Mouse (Mus musculus) hindbrain, embryonic 12.5 days (tissue): Measurements from ENCODE around the gene Ugt1a10. TPM values are rescaled to one million over a fixed set of nuclear protein-coding genes. Genes with fewer than 3 reads are reported as not detected.
A peak's percentile ranks its signal among the peaks of the same experiment; 100 is the strongest.

Experiments used
- ATAC-seq: fragments of 200-750 bp; cut with Nextera tagmentation; 2 replicates; pipeline ENCODE4 v1.8.0; 2017; ENCODE audit warnings: moderate TSS enrichment; ENCODE audit not compliant: low FRiP score
- H3K27ac ChIP-seq: fragments of 300-500 bp; sonication (generic); 2 replicates; pipeline ENCODE4 v1.5.1; 2016; ENCODE audit warnings: mild to moderate bottlenecking
- H3K27me3 ChIP-seq: fragments of 300-500 bp; sonication (generic); 2 replicates; pipeline ENCODE4 v1.6.1; 2016; ENCODE audit warnings: mild to moderate bottlenecking
- H3K36me3 ChIP-seq: fragments of 300-500 bp; sonication (generic); 2 replicates; pipeline ENCODE4 v1.6.1; 2016; ENCODE audit warnings: mild to moderate bottlenecking
- H3K4me1 ChIP-seq: fragments of 300-500 bp; sonication (generic); 2 replicates; pipeline ENCODE4 v1.6.1; 2016
- H3K4me2 ChIP-seq: fragments of 300-500 bp; sonication (generic); replicated peaks from 2 replicates; pipeline ENCODE4 v1.6.1; 2016; ENCODE audit warnings: mild to moderate bottlenecking
- H3K4me3 ChIP-seq: fragments of 300-500 bp; sonication (generic); 2 replicates; pipeline ENCODE4 v1.5.1; 2016; ENCODE audit warnings: mild to moderate bottlenecking
- H3K9ac ChIP-seq: fragments of 300-500 bp; sonication (generic); 2 replicates; pipeline ENCODE4 v1.6.1; 2016; ENCODE audit warnings: mild to moderate bottlenecking, moderate library complexity
- H3K9me3 ChIP-seq: fragments of 300-500 bp; sonication (generic); replicated peaks from 2 replicates; pipeline ENCODE4 v1.6.1; 2016; ENCODE audit warnings: mild to moderate bottlenecking
- WGBS: fragments of 180-500 bp; shearing (Covaris S2); methylation state at CpG from one replicate; pipeline ENCODE4 v1.1.7; 2016; 5-methylcytosine and 5-hydroxymethylcytosine counted together
- polyA plus RNA-seq: library from polyadenylated mRNA; unstranded; fragments of >200 nt; fragmentation: Nextera tagmentation; extraction: Ambion mirVana; gene quantifications from 2 replicates; pipeline ENCODE4 v1.2.1, GENCODE M21; 2016

Gene Ugt1a10
- polyA plus RNA-seq, 1 experiment from 2014 or later, result not detected

GRCm38 (mm10) chr1:88213061-88213460 is 157.9 kb downstream of the Ugt1a10 start:
- no peak overlapping the region for H3K9ac ChIP-seq
- 78% methylated on average over 1 of the region's 1 CpGs for WGBS
- no peaks in the 10 kb centered on the region for H3K36me3 ChIP-seq
- no peak overlapping the region for H3K4me2 ChIP-seq
- H3K4me1 ChIP-seq, result no peaks in the 10 kb centered on the region
- ATAC-seq, result 0 out of 2 replicates have a peak, but pooled peaks have one; percentile 3
- no peak overlapping the region for H3K27ac ChIP-seq
- H3K9me3 ChIP-seq, result peaks cover 61% of the 10 kb centered on the region
- H3K4me3 ChIP-seq, result no peak overlapping the region
- H3K27me3 ChIP-seq, result no peaks in the 10 kb centered on the region

DNA sequence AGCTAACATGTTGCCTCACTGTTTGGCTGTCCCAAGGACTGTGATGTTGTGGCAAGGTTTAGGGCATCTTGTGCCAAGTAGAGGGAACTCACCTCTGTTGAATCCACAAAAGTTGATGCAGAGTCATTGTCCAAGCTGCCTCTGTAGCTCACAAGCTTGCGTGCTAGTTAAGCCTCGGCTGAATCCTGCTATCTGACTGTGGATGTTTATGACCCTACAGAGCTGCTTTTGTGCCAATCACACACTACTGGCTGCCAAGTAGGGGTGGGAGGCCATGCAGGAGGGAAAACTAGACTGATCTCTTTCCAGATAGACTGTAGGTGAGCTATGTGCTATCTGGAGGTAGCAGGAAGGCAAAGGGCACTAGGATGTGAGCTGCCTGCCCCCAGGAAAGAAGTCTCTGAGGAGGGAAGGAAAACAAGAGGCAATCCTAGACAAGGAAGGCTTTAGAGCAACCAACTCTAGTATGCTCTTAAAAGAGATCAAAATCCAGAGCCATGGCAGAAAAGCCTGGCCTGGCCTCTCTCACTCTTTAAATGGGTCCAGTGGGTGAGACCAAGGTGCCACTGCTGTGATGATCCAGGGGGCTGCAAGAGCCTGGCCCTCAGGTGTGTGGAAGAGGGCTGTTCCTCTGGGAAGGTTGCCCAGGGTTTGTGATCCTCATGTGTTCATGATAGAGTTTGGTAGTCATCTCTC is 158.7 kb downstream of the Ugt1a10 start:
- Histone ChIP-seq H3K9me3 (peaks cover 61% of the 10 kb centered on the region), H3K36me3 (no peaks in the 10 kb centered on the region), H3K4me1 (no peaks in the 10 kb centered on the region), H3K4me2 (no peak overlapping the region), H3K27me3 (no peaks in the 10 kb centered on the region), H3K4me3 (no peak overlapping the region), H3K27ac (no peak overlapping the region), H3K9ac (no peak overlapping the region)
- WGBS, result 86% methylated on average over 2 of the region's 2 CpGs
- no peak for ATAC-seq

DNA sequence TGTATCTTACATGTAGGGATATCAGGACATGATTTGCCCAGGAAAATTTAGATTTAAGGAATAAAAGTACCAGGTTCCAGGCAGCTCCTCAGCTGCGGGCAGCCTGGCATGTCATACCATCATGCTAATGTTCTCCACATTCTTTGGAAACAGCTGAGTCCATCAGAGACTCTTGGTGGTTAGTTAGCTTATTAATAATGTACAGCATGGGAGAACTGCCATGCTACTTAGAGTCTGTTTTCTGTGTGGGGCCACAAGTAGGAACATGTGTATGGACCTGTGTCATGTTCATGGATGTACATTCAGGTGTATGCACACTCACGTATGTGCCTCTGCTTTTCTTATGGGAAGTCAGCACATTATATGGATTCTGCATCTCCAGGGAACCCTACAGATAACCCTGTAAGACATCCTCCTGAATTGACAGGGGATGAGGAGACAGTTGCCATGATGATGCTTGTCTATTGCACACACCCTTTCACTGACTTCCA is 159.3 kb downstream of the Ugt1a10 start:
- Histone ChIP-seq H3K4me3 (no peak overlapping the region), H3K4me1 (no peaks in the 10 kb centered on the region), H3K9ac (no peak overlapping the region), H3K4me2 (no peak overlapping the region), H3K27me3 (no peaks in the 10 kb centered on the region), H3K27ac (no peak overlapping the region), H3K36me3 (no peaks in the 10 kb centered on the region), H3K9me3 (peaks cover 61% of the 10 kb centered on the region)
- ATAC-seq, result no peak
- WGBS, result 81% methylated on average over 2 of the region's 2 CpGs

DNA sequence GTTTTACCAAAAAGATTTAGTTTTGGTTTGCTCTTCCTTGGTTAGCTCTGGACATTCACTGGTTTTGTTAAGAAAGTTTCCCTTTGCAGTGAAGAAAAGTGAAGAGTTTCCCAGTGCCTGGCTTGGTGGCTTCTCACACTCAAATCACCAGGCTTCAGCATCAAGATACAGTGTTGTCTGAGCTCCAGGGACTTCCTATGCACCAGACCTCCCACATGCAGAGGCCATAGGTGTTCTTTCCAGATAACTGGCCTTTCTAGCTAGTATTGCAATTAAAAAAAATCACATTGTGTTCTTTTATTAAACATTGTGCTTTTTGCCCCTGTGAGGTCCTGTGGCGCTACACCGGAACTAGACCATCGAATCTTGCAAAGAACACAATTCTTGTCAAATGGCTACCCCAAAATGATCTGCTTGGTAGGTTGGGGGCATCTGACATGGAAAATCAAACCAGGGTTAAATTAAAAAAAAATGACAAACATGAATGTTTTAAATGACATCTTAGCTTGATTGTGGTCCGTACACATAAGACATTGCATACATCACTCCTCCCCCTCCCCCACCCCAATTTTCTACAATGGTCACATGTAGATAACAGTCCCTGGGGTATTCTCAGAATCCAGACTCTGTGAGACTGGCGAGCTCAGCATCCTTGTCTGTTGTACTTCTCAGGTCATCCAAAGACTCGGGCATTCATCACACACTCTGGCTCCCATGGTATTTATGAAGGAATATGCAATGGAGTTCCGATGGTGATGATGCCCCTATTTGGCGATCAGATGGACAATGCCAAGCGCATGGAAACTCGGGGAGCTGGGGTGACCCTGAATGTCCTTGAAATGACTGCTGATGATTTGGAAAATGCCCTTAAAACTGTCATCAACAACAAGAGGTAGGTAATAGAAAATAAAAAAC is 160.5 kb downstream of the Ugt1a10 start:
- no peak for ATAC-seq
- H3K4me2 ChIP-seq, result no peak overlapping the region
- H3K36me3 ChIP-seq, result no peaks in the 10 kb centered on the region
- H3K4me1 ChIP-seq, result no peaks in the 10 kb centered on the region
- no peak overlapping the region for H3K4me3 ChIP-seq
- 72% methylated on average over 10 of the region's 10 CpGs for WGBS
- H3K27me3 ChIP-seq, result no peaks in the 10 kb centered on the region
- peaks cover 61% of the 10 kb centered on the region for H3K9me3 ChIP-seq
- H3K27ac ChIP-seq, result no peak overlapping the region
- H3K9ac ChIP-seq, result no peak overlapping the region

GRCm38 (mm10) chr1:88216551-88216950 is 161.4 kb downstream of the Ugt1a10 start:
- H3K4me3 ChIP-seq, result no peak overlapping the region
- no peak overlapping the region for H3K27ac ChIP-seq
- peaks cover 58% of the 10 kb centered on the region for H3K9me3 ChIP-seq
- no peaks in the 10 kb centered on the region for H3K36me3 ChIP-seq
- no peaks in the 10 kb centered on the region for H3K4me1 ChIP-seq
- H3K4me2 ChIP-seq, result no peak overlapping the region
- WGBS, result 62% methylated on average over 2 of the region's 2 CpGs
- H3K27me3 ChIP-seq, result no peaks in the 10 kb centered on the region
- no peak overlapping the region for H3K9ac ChIP-seq
- ATAC-seq, result no peak

DNA sequence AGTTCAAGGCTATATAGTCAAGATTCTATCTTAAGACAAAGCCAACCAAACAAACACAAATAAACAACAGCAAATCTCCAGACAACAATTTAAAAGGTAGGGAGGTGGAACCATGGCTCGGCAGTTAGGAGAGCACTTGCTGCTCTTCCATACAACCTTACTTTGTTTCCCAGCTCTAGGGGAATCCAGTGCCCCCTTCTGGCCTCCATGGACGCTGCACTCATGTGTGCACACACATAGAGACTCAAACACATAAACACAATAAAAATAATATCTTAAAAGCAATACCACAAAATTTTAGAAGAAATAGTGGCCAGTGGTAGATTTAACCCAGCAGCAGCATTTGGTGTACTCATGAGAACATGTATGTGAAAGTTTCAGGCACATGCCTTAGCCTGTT is 162.0 kb downstream of the Ugt1a10 start:
- Histone ChIP-seq H3K4me2 (no peak overlapping the region), H3K27ac (no peak overlapping the region), H3K4me3 (no peak overlapping the region), H3K9ac (no peak overlapping the region), H3K36me3 (no peaks in the 10 kb centered on the region), H3K27me3 (no peaks in the 10 kb centered on the region), H3K9me3 (peaks cover 54% of the 10 kb centered on the region), H3K4me1 (no peaks in the 10 kb centered on the region)
- WGBS, result 65% methylated on average over 2 of the region's 2 CpGs
- ATAC-seq, result no peak

- Histone ChIP-seq H3K4me2 (no peak overlapping the region), H3K4me1 (no peaks in the 10 kb centered on the region), H3K9me3 (peaks cover 52% of the 10 kb centered on the region), H3K27ac (no peak overlapping the region), H3K4me3 (no peak overlapping the region), H3K9ac (no peak overlapping the region), H3K36me3 (no peaks in the 10 kb centered on the region), H3K27me3 (no peaks in the 10 kb centered on the region)
- no peak for ATAC-seq
- 41% methylated on average over 3 of the region's 3 CpGs for WGBS
Measured at GRCm38 (mm10) chr1:88217576-88217975, 162.4 kb downstream of the Ugt1a10 start.

GRCm38 (mm10) chr1:88218051-88218450 is 162.9 kb downstream of the Ugt1a10 start:
- H3K4me3 ChIP-seq, result no peak overlapping the region
- 77% methylated on average over 9 of the region's 9 CpGs for WGBS
- H3K4me2 ChIP-seq, result no peak overlapping the region
- ATAC-seq, result no peak
- H3K9ac ChIP-seq, result no peak overlapping the region
- H3K9me3 ChIP-seq, result peaks cover 47% of the 10 kb centered on the region
- H3K27ac ChIP-seq, result no peak overlapping the region
- H3K27me3 ChIP-seq, result no peaks in the 10 kb centered on the region
- H3K4me1 ChIP-seq, result no peaks in the 10 kb centered on the region
- H3K36me3 ChIP-seq, result no peaks in the 10 kb centered on the region

DNA sequence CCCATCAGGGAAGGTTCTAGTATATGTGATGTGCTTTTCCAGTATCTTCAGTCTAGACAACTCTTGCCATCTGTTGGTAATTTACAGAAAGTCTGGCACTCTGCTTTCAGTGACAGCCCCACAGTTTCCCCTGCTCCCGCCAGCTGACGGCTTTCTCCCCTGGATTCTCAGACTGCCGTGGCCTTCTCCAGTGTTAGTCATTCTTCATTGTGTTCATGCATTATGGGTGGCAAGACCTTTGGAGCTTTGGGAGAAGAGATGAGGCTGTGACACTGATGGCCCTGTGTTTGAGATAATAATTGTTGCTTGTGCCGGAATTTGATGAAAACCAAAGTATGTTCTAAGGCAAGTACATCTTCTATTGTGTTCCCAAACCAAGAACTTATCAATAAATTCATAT is 163.4 kb downstream of the Ugt1a10 start:
- no peaks in the 10 kb centered on the region for H3K4me1 ChIP-seq
- no peak overlapping the region for H3K27ac ChIP-seq
- ATAC-seq, result no peak
- no peak overlapping the region for H3K4me3 ChIP-seq
- H3K9me3 ChIP-seq, result peaks cover 41% of the 10 kb centered on the region
- H3K9ac ChIP-seq, result no peak overlapping the region
- no peaks in the 10 kb centered on the region for H3K27me3 ChIP-seq
- H3K4me2 ChIP-seq, result no peak overlapping the region
- WGBS, result 47% methylated on average over 4 of the region's 4 CpGs
- no peaks in the 10 kb centered on the region for H3K36me3 ChIP-seq

DNA sequence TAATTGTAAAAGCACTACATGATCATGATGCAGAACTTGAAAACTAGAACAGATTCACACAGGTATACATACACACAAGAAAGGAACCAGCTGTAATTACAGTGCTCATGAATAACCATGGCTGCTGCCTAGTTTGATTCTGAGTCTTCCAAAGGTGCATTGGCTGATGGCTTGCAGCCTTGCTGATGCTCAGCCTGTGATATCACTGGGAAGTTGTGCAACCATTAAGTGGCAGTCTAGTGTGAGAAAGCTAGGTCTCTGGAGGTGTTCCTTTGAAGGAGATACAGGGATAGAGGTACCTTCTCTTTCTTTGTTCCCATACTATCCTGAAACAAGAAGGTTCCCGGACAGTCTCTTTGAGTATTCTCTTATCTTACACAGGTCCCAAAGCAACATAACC is 163.9 kb downstream of the Ugt1a10 start:
- H3K9ac ChIP-seq, result no peak overlapping the region
- no peaks in the 10 kb centered on the region for H3K36me3 ChIP-seq
- H3K9me3 ChIP-seq, result peaks cover 37% of the 10 kb centered on the region
- H3K27me3 ChIP-seq, result no peaks in the 10 kb centered on the region
- ATAC-seq, result no peak
- no peak overlapping the region for H3K4me2 ChIP-seq
- no peak overlapping the region for H3K27ac ChIP-seq
- H3K4me3 ChIP-seq, result no peak overlapping the region
- H3K4me1 ChIP-seq, result no peaks in the 10 kb centered on the region
- 18% methylated on average over 1 of the region's 1 CpGs for WGBS

GRCm38 (mm10) chr1:88220336-88220735 is 165.1 kb downstream of the Ugt1a10 start:
- Histone ChIP-seq H3K36me3 (no peaks in the 10 kb centered on the region), H3K4me3 (no peak overlapping the region), H3K9ac (no peak overlapping the region), H3K4me2 (no peak overlapping the region), H3K9me3 (peaks cover 27% of the 10 kb centered on the region), H3K27ac (no peak overlapping the region), H3K27me3 (no peaks in the 10 kb centered on the region), H3K4me1 (no peaks in the 10 kb centered on the region)
- no peak for ATAC-seq

DNA sequence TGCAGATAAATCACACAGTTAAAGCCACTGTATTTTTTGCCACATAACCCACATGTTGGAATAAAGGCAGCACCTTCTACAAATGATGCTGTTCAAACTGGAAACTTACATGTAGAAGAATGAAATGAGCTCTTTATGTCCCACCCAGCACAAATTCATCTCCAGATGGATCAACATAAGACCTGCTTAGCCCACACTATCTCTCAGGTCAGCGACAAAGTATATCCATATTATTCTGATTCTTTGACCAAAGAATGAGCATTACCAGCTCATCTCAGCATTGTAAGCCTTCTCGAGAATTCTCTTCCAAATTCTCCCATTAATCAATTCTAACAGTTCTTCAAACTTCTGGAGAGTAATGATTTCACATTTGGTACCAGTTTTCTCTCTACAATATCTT is 167.0 kb downstream of the Ugt1a10 start:
- no peaks in the 10 kb centered on the region for H3K4me1 ChIP-seq
- H3K9ac ChIP-seq, result no peak overlapping the region
- no peaks in the 10 kb centered on the region for H3K36me3 ChIP-seq
- ATAC-seq, result no peak
- WGBS, result 54% methylated on average over 2 of the region's 2 CpGs
- H3K4me2 ChIP-seq, result no peak overlapping the region
- no peak overlapping the region for H3K27ac ChIP-seq
- no peaks in the 10 kb centered on the region for H3K27me3 ChIP-seq
- no peak overlapping the region for H3K4me3 ChIP-seq
- H3K9me3 ChIP-seq, result peaks cover 29% of the 10 kb centered on the region
